Mouse (Mus musculus) kidney, postnatal 36 days (tissue): ENCODE measurements around the gene Trpm1.
A peak's percentile ranks its signal among the peaks of the same experiment; 100 is the strongest.

Experiments used
- DNase-seq, 2 experiments: peaks; one replicate each; pipeline ENCODE4 v3.0.0; 2021 to 2022; ENCODE audit warnings: mixed read lengths in 2 of 2

Trpm1 gene

GRCm38 (mm10) chr7:64164997-64165396, 11.4 kb downstream of the Trpm1 start:
- peak; percentile 53 to 85 for DNase-seq

GRCm38 (mm10) chr7:64166025-64166424, 12.4 kb downstream of the Trpm1 start:
- DNase-seq = no peak

- no peak for DNase-seq
These were observed 13.1 kb downstream of the Trpm1 start for GRCm38 (mm10) chr7:64166724-64167123.

- DNase-seq = peak in 1 of 2 experiments; percentile 34
These were observed 25.7 kb downstream of the Trpm1 start for GRCm38 (mm10) chr7:64179310-64179709.

- no peak for DNase-seq
These were observed 31.7 kb downstream of the Trpm1 start for GRCm38 (mm10) chr7:64185203-64185931.

GRCm38 (mm10) chr7:64185932-64186312, 32.3 kb downstream of the Trpm1 start:
- DNase-seq = no peak

GRCm38 (mm10) chr7:64192261-64192943, 38.8 kb downstream of the Trpm1 start:
- peak; percentile 41 to 73 for DNase-seq

- DNase-seq = no peak
These were observed 39.8 kb downstream of the Trpm1 start for GRCm38 (mm10) chr7:64193476-64193875.

- no peak for DNase-seq
These were observed 42.5 kb downstream of the Trpm1 start for GRCm38 (mm10) chr7:64196114-64196513.

- no peak for DNase-seq
These were observed 55.1 kb downstream of the Trpm1 start for GRCm38 (mm10) chr7:64208700-64209099.

GRCm38 (mm10) chr7:64212870-64213269, 59.2 kb downstream of the Trpm1 start:
- no peak for DNase-seq

GRCm38 (mm10) chr7:64214066-64214465, 60.4 kb downstream of the Trpm1 start:
- no peak for DNase-seq

GRCm38 (mm10) chr7:64215613-64216012, 62.0 kb downstream of the Trpm1 start:
- no peak for DNase-seq

- DNase-seq = no peak
These were observed 63.8 kb downstream of the Trpm1 start for GRCm38 (mm10) chr7:64217428-64217827.

- no peak for DNase-seq
These were observed 66.1 kb downstream of the Trpm1 start for GRCm38 (mm10) chr7:64219765-64220164.

- no peak for DNase-seq
These were observed 69.6 kb downstream of the Trpm1 start for GRCm38 (mm10) chr7:64223215-64223614.

- peak in 1 of 2 experiments; percentile 6 for DNase-seq
These were observed 72.9 kb downstream of the Trpm1 start for GRCm38 (mm10) chr7:64226339-64227194.

- DNase-seq = no peak
These were observed 74.0 kb downstream of the Trpm1 start for GRCm38 (mm10) chr7:64227586-64227985.

GRCm38 (mm10) chr7:64228300-64228699, 74.7 kb downstream of the Trpm1 start:
- DNase-seq = no peak

- DNase-seq = no peak
These were observed 76.3 kb downstream of the Trpm1 start for GRCm38 (mm10) chr7:64229911-64230310.

GRCm38 (mm10) chr7:64231001-64231400, 77.4 kb downstream of the Trpm1 start:
- DNase-seq = no peak

- DNase-seq = no peak
These were observed 78.4 kb downstream of the Trpm1 start for GRCm38 (mm10) chr7:64231996-64232395.

- DNase-seq = no peak
These were observed 80.7 kb downstream of the Trpm1 start for GRCm38 (mm10) chr7:64234310-64234820.
